Mouse (Mus musculus): ENCODE results near the gene Plekhs1. TPM values are rescaled to one million over a fixed set of nuclear protein-coding genes. Genes with fewer than 3 reads are reported as not detected.
A peak's percentile ranks its signal among the peaks of the same experiment; 100 is the strongest.

Gene Plekhs1
- polyA plus RNA-seq, 1 experiment from 2014 or later: 1.0 TPM

DNA sequence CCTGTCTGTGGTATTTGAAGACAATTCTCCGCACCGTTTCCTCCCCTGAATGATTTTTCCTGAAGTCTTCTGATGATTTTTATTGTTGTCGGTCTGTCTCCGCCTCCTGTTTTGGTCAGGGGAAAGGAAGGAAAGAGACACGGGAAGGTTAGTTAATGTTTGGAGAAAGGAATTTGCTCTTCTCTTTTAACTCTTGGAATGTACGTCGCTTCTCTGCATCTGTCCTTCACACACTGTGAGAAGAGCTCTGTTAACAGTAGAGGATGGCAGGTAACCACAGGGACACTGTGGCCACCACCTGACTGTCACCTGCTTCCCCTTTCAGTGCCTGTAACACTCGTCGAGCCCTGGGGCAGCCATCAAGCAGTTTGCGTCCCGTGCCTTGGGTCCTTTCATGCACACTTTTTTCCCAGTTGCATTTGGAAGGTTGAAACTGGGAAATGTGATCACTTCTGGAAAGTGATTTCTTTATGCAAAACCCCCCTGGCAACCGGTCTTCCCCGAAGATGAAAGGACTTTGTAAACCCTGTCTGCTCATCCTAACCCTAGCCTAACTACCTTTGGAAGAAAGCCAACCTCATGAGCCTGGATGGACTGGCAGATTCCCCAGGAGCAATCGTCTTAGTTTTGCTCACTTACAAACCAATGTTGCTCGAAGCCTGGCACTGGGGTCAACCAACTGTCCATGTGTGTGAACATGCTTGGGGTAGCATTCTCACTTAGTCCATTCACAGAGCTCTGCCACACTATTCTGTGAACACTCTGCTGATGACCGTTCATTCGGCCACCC lies 36.6 kb upstream of the Plekhs1 start:
- ATAC-seq (ENCODE audit: insufficient read depth): no peak
- WGBS: 64% methylated on average over 17 of the region's 17 CpGs
- peak; percentile 15 for DNase-seq

GRCm38 (mm10) chr19:56425492-56425891 lies 35.9 kb upstream of the Plekhs1 start:
- DNase-seq (no peak), ATAC-seq (ENCODE audit: insufficient read depth) (no peak)
- H3K27me3 ChIP-seq (ENCODE audit: insufficient read depth, low read length): no peaks in the 10 kb centered on the region
- WGBS: 61% methylated on average over 9 of the region's 9 CpGs
- no peaks in the 10 kb centered on the region for H3K9me3 ChIP-seq (ENCODE audit: low read depth, low read length)
- H3K4me2 ChIP-seq: no peak overlapping the region
- no peak overlapping the region for H3K9ac ChIP-seq
- H3K4me3 ChIP-seq (ENCODE audit: low read depth, low read length): no peak overlapping the region
- H3K4me1 ChIP-seq (ENCODE audit: insufficient read depth): 0 out of 2 replicates have a peak, but pooled peaks cover 3% of the 10 kb centered on the region
- no peak overlapping the region for H3K27ac ChIP-seq (ENCODE audit: low read depth)
- H3K36me3 ChIP-seq (ENCODE audit: insufficient read depth): no peaks in the 10 kb centered on the region
- no peak for TF ChIP-seq CTCF (IDR thresholded peaks at IDR 0.05; ENCODE audit: low read depth)

More for the DNA sequence above, 36.6 kb upstream of the Plekhs1 start:
- Histone ChIP-seq H3K4me2 (no peak overlapping the region), H3K36me3 (ENCODE audit: insufficient read depth) (no peaks in the 10 kb centered on the region), H3K27ac (ENCODE audit: low read depth) (no peak overlapping the region), H3K4me1 (ENCODE audit: insufficient read depth) (0 out of 2 replicates have a peak, but pooled peaks cover 3% of the 10 kb centered on the region), H3K9ac (no peak overlapping the region), H3K4me3 (ENCODE audit: low read depth, low read length) (no peak overlapping the region), H3K27me3 (ENCODE audit: insufficient read depth, low read length) (no peaks in the 10 kb centered on the region), H3K9me3 (ENCODE audit: low read depth, low read length) (no peaks in the 10 kb centered on the region)
- TF ChIP-seq CTCF (IDR thresholded peaks at IDR 0.05; ENCODE audit: low read depth): no peak

DNA sequence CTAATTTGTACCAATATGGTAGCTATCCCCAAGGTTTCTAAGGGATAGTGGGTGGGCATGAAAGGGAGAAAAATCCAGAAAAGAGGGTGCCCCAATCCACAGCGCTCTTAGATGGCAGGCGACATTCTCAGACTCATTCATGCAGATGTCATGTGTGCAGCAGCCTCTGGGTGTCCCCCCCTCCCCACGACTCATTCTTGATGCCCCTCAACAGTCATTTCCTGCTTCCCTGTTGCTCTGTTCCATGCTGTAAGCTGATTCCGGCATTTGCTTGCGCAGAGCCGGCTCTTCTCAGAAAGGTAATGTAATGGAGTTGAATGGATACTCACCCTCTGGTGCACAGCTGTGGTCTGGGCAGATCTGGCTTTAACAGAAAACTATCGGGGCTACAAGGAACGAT lies 31.1 kb upstream of the Plekhs1 start:
- Histone ChIP-seq H3K4me3 (ENCODE audit: low read depth, low read length) (no peak overlapping the region), H3K4me2 (no peak overlapping the region), H3K9ac (no peak overlapping the region), H3K4me1 (ENCODE audit: insufficient read depth) (no peaks in the 10 kb centered on the region), H3K27me3 (ENCODE audit: insufficient read depth, low read length) (no peaks in the 10 kb centered on the region), H3K36me3 (ENCODE audit: insufficient read depth) (peaks cover 12% of the 10 kb centered on the region; the same call in 1 of the 2 replicates), H3K27ac (ENCODE audit: low read depth) (no peak overlapping the region), H3K9me3 (ENCODE audit: low read depth, low read length) (no peaks in the 10 kb centered on the region)
- peak; percentile 63 for TF ChIP-seq CTCF (IDR thresholded peaks at IDR 0.05; ENCODE audit: low read depth)
- DNase-seq: peak; percentile 54
- 58% methylated on average over 8 of the region's 8 CpGs for WGBS
- ATAC-seq (ENCODE audit: insufficient read depth): no peak

DNA sequence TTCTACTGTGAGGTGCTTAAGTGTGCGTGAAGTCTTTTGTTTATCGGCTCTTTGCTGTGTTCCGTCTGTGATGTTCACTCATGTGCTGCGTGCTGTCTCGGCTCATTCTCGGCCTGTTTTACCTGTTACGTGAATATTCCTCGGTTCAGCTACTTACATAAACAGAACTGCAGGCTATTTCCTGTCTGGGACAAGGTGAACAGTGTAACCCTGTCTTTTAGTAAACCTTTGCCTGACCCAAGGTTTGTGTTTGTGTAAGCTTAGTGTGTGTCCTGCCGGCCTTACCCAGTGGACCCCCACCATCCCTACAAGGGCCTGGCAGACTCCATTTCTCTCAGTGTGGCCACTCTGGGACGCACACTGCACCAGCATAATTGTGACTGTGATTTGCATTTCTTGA lies 28.7 kb upstream of the Plekhs1 start:
- Histone ChIP-seq H3K27me3 (ENCODE audit: insufficient read depth, low read length) (no peaks in the 10 kb centered on the region), H3K4me3 (ENCODE audit: low read depth, low read length) (no peak overlapping the region)

DNA sequence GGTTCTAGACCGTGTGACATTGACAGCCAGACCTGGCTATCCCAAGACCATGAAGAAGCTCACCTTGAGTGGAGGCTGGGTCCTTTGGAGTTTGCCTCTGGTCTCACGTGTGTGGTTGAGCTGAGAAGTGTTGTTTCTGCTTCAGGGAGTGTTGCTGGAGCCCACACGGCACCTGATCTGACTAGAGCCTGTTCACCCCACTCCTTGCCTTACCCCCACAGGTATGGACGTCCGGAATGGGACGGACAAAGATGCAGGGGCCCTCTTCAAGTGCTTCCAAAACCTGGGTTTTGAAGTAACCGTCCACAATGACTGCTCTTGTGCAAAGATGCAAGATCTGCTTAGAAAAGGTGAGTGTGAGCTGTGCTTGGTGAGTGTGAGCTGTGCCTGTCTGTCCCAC lies 27.9 kb upstream of the Plekhs1 start:
- peaks cover 24% of the 10 kb centered on the region for H3K36me3 ChIP-seq (ENCODE audit: insufficient read depth)
- no peak overlapping the region for H3K27ac ChIP-seq (ENCODE audit: low read depth)
- no peaks in the 10 kb centered on the region for H3K27me3 ChIP-seq (ENCODE audit: insufficient read depth, low read length)
- no peak for TF ChIP-seq CTCF (IDR thresholded peaks at IDR 0.05; ENCODE audit: low read depth)
- DNase-seq: no peak
- H3K4me2 ChIP-seq: no peak overlapping the region
- H3K9me3 ChIP-seq (ENCODE audit: low read depth, low read length): no peaks in the 10 kb centered on the region
- WGBS: 86% methylated on average over 7 of the region's 7 CpGs
- no peaks in the 10 kb centered on the region for H3K4me1 ChIP-seq (ENCODE audit: insufficient read depth)
- no peak overlapping the region for H3K9ac ChIP-seq
- ATAC-seq (ENCODE audit: insufficient read depth): no peak
- no peak overlapping the region for H3K4me3 ChIP-seq (ENCODE audit: low read depth, low read length)

More for the DNA sequence above, 28.7 kb upstream of the Plekhs1 start:
- Histone ChIP-seq H3K4me1 (ENCODE audit: insufficient read depth) (no peaks in the 10 kb centered on the region), H3K9me3 (ENCODE audit: low read depth, low read length) (no peaks in the 10 kb centered on the region), H3K9ac (no peak overlapping the region), H3K36me3 (ENCODE audit: insufficient read depth) (peaks cover 23% of the 10 kb centered on the region), H3K27ac (ENCODE audit: low read depth) (no peak overlapping the region), H3K4me2 (no peak overlapping the region)
- DNase-seq (no peak), ATAC-seq (ENCODE audit: insufficient read depth) (no peak)
- 44% methylated on average over 10 of the region's 10 CpGs for WGBS
- TF ChIP-seq CTCF (IDR thresholded peaks at IDR 0.05; ENCODE audit: low read depth): no peak

DNA sequence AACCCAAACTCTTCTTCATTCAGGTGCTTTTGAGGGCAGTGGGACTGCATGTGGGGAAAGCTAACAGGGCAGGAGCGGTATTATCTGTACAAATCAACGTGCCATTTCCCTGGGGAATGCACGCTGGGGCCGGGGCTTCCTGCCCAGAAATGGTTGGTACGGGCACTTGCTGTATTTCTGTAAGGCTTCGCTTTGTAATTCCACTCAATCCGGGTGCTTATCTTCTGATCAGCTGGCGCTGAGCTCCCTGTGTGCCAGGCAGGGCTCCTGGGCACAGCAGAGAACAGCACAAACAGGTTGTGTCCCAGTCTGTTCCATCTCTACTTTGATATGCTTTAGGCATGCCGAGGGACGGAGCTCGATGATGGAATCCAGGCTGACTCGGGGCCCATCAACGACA lies 25.1 kb upstream of the Plekhs1 start:
- DNase-seq: no peak
- Histone ChIP-seq H3K36me3 (ENCODE audit: insufficient read depth) (peaks cover 24% of the 10 kb centered on the region), H3K27me3 (ENCODE audit: insufficient read depth, low read length) (no peaks in the 10 kb centered on the region), H3K9me3 (ENCODE audit: low read depth, low read length) (no peaks in the 10 kb centered on the region), H3K4me3 (ENCODE audit: low read depth, low read length) (no peak overlapping the region), H3K9ac (no peak overlapping the region), H3K27ac (ENCODE audit: low read depth) (no peak overlapping the region), H3K4me2 (no peak overlapping the region), H3K4me1 (ENCODE audit: insufficient read depth) (no peaks in the 10 kb centered on the region)
- no peak for TF ChIP-seq CTCF (IDR thresholded peaks at IDR 0.05; ENCODE audit: low read depth)
- WGBS: 85% methylated on average over 13 of the region's 13 CpGs
- no peak for ATAC-seq (ENCODE audit: insufficient read depth)

DNA sequence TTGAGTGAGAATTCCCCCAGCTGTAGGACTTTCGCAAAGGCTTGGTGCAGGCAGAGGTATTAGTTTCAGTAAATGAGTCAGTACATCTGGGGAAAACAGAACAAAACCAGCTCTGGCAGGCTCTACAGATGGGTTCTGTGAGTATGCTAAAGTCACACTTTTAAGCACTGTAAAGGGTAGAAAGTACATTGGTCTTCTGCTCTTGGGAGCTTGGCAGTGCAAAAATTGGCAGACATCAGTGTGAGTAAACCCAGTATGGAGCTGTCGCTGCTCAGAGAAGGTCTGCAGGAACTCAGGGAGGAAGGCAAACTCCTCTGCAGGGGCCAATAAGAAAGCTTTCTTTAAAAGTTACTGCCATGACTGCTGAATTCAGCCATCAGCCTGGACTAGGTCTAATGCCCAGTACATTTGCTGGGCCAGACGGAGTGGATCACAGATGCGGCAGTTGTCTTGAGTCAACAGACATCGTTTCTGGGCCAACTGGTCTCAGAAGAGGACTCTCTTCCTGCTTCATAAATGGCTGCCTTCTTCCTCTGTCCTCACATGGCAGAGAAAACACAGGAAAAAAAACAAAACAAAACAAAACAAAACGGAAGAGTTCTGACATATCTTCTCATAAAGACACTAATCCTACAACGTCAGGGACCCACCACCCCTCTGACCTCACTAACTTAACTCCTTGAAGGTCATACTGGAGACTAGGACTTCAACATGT lies 22.9 kb upstream of the Plekhs1 start:
- Histone ChIP-seq H3K27me3 (ENCODE audit: insufficient read depth, low read length) (no peaks in the 10 kb centered on the region), H3K4me2 (no peak overlapping the region), H3K9me3 (ENCODE audit: low read depth, low read length) (no peaks in the 10 kb centered on the region), H3K4me1 (ENCODE audit: insufficient read depth) (no peaks in the 10 kb centered on the region), H3K27ac (ENCODE audit: low read depth) (no peak overlapping the region), H3K4me3 (ENCODE audit: low read depth, low read length) (no peak overlapping the region), H3K36me3 (ENCODE audit: insufficient read depth) (peaks cover 24% of the 10 kb centered on the region), H3K9ac (no peak overlapping the region)
- no peak for ATAC-seq (ENCODE audit: insufficient read depth)
- no peak for DNase-seq
- WGBS: 61% methylated on average over 7 of the region's 7 CpGs
- TF ChIP-seq CTCF (IDR thresholded peaks at IDR 0.05; ENCODE audit: low read depth): no peak
